Mouse (Mus musculus) bone marrow macrophage, adult 2 months (primary cell): ENCODE measurements around the gene Zbtb16. TPM values are rescaled to one million over a fixed set of nuclear protein-coding genes. Genes with fewer than 3 reads are reported as not detected.

Experiments used
- H3K27ac ChIP-seq: 2 replicates; pipeline ENCODE4 v1.5.1; 2012; ENCODE audit warnings: low read depth, low read length; ENCODE audit not compliant: insufficient read depth
- H3K4me1 ChIP-seq: 2 replicates; pipeline ENCODE4 v1.6.1; 2012; ENCODE audit warnings: low read length; ENCODE audit not compliant: control insufficient read depth, insufficient read depth
- H3K4me3 ChIP-seq: 2 replicates; pipeline ENCODE4 v1.5.1; 2012; ENCODE audit warnings: mild to moderate bottlenecking, low read length, moderate library complexity; ENCODE audit not compliant: insufficient read depth
- CTCF ChIP-seq: IDR thresholded peaks from 2 replicates; pipeline ENCODE4 v1.5.1; 2012; ENCODE audit warnings: low read depth, mild to moderate bottlenecking, low read length, moderate library complexity
- POLR2A ChIP-seq: IDR thresholded peaks from 2 replicates; pipeline ENCODE4 v1.6.1; 2012; ENCODE audit warnings: mild to moderate bottlenecking, low read depth, low read length, borderline replicate concordance
- polyA plus RNA-seq: library from polyadenylated mRNA; stranded (reverse); fragments of >200 nt; gene quantifications from 2 replicates; pipeline ENCODE4 v1.2.4, GENCODE M21; 2012; ENCODE audit not compliant: missing spikeins, insufficient read depth, insufficient read length

The Zbtb16 gene
- polyA plus RNA-seq, 1 experiment: 2.9 TPM

- Histone ChIP-seq H3K27ac (no peak overlapping the region), H3K4me1 (no peaks in the 10 kb centered on the region), H3K4me3 (no peak overlapping the region)
- TF ChIP-seq POLR2A (no peak), CTCF (no peak)
Observed at GRCm38 (mm10) chr9:48696731-48697469, 139.1 kb downstream of the Zbtb16 start.

- no peak overlapping the region for H3K4me3 ChIP-seq
- no peak overlapping the region for H3K27ac ChIP-seq
- TF ChIP-seq POLR2A: no peak
- TF ChIP-seq CTCF: no peak
- H3K4me1 ChIP-seq: no peaks in the 10 kb centered on the region
Observed at GRCm38 (mm10) chr9:48696330-48696729, 139.7 kb downstream of the Zbtb16 start.

GRCm38 (mm10) chr9:48695796-48696195 lies 140.2 kb downstream of the Zbtb16 start:
- Histone ChIP-seq H3K4me3 (no peak overlapping the region), H3K27ac (no peak overlapping the region), H3K4me1 (no peaks in the 10 kb centered on the region)
- TF ChIP-seq POLR2A (no peak), CTCF (no peak)

- Histone ChIP-seq H3K4me1 (no peaks in the 10 kb centered on the region), H3K27ac (no peak overlapping the region), H3K4me3 (no peak overlapping the region)
- TF ChIP-seq POLR2A: no peak
- no peak for TF ChIP-seq CTCF
Observed at GRCm38 (mm10) chr9:48694616-48695061, 141.4 kb downstream of the Zbtb16 start.

- H3K27ac ChIP-seq: no peak overlapping the region
- TF ChIP-seq CTCF (no peak), POLR2A (no peak)
- no peaks in the 10 kb centered on the region for H3K4me1 ChIP-seq
- no peak overlapping the region for H3K4me3 ChIP-seq
Observed at GRCm38 (mm10) chr9:48693696-48694095, 142.3 kb downstream of the Zbtb16 start.

- no peaks in the 10 kb centered on the region for H3K4me1 ChIP-seq
- H3K4me3 ChIP-seq: no peak overlapping the region
- TF ChIP-seq CTCF (no peak), POLR2A (no peak)
- H3K27ac ChIP-seq: no peak overlapping the region
Observed at GRCm38 (mm10) chr9:48689718-48689980, 146.4 kb downstream of the Zbtb16 start.

- no peak for TF ChIP-seq POLR2A
- no peak for TF ChIP-seq CTCF
- Histone ChIP-seq H3K4me3 (no peak overlapping the region), H3K27ac (no peak overlapping the region), H3K4me1 (no peaks in the 10 kb centered on the region)
Observed at GRCm38 (mm10) chr9:48688859-48689717, 146.9 kb downstream of the Zbtb16 start.

- TF ChIP-seq POLR2A (no peak), CTCF (no peak)
- Histone ChIP-seq H3K4me3 (no peak overlapping the region), H3K27ac (no peak overlapping the region), H3K4me1 (no peaks in the 10 kb centered on the region)
Observed at GRCm38 (mm10) chr9:48687891-48688290, 148.1 kb downstream of the Zbtb16 start.

- Histone ChIP-seq H3K27ac (no peak overlapping the region), H3K4me1 (no peaks in the 10 kb centered on the region), H3K4me3 (no peak overlapping the region)
- TF ChIP-seq POLR2A (no peak), CTCF (no peak)
Observed at GRCm38 (mm10) chr9:48685721-48686120, 150.3 kb downstream of the Zbtb16 start.

- Histone ChIP-seq H3K27ac (no peak overlapping the region), H3K4me1 (no peaks in the 10 kb centered on the region), H3K4me3 (no peak overlapping the region)
- TF ChIP-seq POLR2A: no peak
- TF ChIP-seq CTCF: no peak
Observed at GRCm38 (mm10) chr9:48684144-48684543, 151.9 kb downstream of the Zbtb16 start.

GRCm38 (mm10) chr9:48681193-48681592 lies 154.8 kb downstream of the Zbtb16 start:
- Histone ChIP-seq H3K4me3 (no peak overlapping the region), H3K27ac (no peak overlapping the region), H3K4me1 (no peaks in the 10 kb centered on the region)
- TF ChIP-seq CTCF: no peak
- TF ChIP-seq POLR2A: no peak
